Mouse (Mus musculus) hindlimb bud, embryonic 11.5 days (tissue): ENCODE results near the gene F8.
"Not testable (repeated sequence)": the region's sequence is repeated elsewhere in the genome, so short reads cannot be mapped to it uniquely, and the experiment has no call there.

Experiments
- DNase-seq: peaks from one replicate; pipeline ENCODE4 v3.0.0-alpha.2; 2012; ENCODE audit warnings: low read depth, low spot score; ENCODE audit errors: extremely low spot score

Gene F8

DNA sequence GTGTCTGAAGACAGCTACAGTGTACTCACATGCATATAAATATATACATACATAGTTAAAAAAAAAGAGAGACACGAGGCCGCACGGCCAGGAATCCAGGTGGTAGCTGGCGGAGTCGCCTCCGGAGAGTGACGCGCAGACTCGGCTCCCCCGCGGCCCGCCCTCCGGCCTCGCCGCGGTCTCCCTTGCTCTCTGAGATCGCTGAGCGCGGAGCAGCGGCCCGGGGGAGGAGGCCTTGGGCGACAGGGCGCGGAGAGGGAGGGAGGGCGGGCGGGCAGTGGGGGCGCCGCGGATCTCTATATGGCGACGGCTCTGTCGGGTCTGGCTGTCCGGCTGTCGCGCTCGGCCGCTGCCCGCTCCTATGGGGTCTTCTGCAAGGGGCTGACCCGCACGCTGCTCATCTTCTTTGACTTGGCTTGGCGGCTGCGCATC, 239.3 kb downstream of the F8 start:
- DNase-seq = not testable (repeated sequence)

DNA sequence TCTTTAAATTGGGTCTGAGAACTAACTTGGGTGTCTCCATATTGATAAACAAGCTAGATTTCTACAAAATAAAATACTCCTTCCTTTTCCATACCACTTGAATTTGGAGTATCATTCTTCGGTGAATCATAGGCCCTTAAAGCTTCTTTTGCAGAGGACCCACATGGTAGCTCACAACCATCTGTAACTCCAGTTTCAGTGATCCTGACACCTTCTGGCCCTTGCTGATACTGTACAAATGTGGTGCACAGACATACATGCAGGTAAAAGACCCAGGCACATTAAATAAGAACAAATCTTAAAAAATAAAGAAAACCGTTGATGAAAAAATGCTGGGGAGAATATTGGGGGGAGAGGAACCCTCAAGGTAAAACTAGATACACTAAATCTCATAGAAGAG, 244.2 kb downstream of the F8 start:
- no peak for DNase-seq

DNA sequence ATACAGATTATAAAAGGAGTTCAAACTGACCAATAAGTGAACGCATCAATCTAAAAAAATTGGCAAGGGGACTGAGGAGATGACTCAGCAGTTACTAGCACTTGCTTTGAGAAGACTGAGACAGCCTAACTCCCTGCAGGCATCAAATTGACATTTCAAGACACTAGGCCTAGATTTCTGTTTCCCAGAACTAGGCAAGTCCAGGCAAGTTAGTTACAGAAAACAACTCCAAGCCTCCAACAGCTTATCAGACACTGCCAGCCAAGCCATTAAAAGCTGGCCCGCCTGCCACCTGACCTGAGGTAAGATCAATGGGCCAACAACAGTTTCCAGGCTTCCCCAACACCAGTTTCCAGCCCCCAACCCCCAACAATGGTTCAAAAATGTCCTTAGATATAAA, 244.7 kb downstream of the F8 start:
- DNase-seq = no peak

DNA sequence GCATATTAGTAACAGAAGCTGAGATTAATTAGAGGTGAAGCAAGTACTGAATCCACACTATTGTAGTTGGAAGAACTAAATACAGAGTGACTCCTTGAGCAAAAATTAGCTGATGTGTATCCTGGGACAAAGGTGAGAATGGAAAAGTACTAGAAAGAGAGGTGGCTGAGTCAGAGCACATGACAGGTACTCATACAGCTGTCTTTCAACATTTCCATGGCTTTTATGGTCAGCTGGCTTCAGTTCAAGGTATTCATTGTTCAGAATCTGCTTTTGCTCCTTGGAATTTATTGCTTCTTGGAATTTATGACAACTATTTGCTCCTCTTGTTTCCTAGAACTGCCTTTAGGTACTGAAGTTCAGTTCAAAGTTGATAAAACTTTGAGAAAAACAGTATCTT, 245.5 kb downstream of the F8 start:
- no peak for DNase-seq

DNA sequence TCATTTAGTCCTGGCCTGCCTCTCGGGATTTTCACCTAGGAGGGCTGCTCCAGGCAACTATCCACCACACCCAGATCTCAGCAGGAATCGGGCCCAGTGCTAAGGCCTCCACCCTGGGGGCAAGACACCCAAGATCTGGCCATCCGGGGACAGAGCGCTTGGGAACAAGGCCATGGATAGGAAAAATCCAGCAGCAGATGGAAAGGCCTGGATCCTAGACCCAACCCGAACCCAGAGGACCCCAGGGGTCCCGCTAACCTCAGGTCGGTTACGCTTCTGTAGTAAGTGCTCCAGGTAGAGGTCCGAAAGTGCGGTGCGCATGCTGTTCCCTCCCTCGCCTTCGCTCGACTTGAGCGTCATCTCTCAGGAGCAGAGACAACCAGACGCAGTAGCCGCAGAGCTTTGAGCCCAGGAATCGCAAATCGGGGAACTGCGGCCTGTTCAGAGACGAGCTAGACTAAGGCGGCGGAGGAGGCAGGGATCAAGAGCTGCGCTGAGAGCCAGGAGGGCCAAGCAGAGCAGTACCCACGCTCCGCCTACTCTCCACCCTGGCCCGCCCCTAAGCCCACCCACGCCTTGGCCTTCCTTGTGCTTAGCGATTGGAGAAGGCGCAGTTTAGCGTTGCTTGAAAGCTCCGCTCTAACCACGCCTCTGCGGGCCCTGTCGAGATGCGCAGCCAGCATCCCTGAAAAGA, 251.8 kb downstream of the F8 start, which contains the start of gene Mpp1:
TSS of gene Mpp1 (minus strand) at position 550 of the 694 bp plus-strand sequence.
- DNase-seq = peak; percentile 18

DNA sequence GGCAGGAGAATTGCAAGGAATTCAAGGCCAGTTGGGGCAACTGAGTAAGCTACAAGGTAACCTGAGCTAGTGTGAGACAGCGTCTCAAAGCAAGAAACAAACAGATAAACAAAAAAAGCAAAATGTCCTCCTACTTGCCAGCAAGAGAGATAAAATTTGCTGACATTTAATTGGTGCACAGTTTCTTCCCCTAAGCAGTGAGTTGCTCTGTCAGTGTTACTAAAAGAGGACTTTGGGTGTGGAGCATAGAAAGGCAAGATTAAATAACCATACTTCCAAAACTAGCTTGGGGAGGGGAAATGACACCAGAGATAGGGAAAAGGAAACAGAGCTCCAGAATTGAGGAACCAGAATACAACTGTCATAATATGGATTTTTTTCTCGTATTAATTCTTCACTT, 252.9 kb downstream of the F8 start:
- no peak for DNase-seq

DNA sequence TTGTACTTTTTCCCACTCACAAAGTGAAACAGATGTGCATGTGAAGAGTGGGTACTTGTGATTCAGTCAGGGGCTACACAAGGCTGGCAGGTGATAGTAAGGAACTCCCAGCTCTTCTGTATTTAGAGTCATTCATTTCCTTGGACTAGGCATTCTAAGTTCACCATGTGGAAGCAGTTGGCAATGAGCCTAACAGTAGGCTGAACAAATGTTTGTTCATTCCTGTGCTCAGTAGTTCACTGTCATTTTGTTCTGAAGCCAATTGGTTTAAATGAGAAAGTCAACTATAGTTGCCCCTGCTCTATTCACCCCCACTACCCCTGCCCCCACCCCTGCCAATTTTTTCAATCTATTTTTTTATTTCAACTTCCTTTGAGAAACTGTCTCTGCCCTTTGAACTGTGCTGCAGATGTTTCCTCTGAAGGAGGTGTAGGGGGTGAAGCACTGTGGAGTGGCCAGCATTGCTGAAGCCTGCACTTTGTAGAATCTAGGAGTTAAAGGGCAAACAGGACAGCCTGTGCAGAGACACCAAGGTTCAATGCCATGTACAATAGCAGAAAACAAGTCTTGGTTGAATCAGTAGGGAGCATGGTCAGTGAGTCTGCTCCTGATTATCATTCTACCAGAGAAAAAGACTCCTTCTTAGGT, 254.0 kb downstream of the F8 start:
- no peak for DNase-seq

DNA sequence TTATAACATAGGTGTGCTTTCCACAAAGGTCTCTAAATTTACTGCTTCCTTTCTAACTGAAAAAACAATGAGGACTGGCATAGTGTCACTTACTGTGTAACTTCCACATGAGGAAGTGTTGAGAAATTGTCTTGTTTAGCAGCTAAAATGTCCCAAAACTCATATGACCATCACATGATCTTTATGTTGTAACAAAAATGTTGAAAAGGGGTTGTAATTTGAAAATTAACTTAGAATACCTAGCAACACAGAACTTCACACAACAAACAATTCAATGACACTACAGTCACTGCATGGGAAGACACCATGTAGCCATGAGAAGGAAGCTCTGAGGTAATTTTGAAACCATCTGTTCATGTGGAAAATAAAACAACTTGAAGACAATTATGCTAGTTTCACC, 255.5 kb downstream of the F8 start:
- DNase-seq = no peak

DNA sequence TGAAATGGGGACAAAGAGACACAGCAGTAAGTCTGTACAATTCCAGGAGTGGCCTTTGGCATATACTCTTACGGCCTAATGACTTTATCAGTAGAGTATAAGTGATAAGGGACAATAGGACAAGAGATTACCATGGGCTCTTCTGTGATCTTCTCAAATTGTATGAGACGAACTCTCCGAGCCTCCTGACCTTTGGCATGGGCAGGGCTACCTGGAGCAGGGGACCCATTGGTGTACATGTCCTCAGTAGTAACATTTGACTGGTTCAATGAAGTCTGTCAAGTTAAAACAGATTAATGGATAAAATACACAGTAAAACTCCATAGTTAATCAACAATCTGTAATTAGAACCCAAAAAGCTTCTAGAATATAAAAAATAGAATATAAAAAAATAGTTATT, 256.8 kb downstream of the F8 start:
- no peak for DNase-seq
